Mouse (Mus musculus) Patski (cell line): Measurements from ENCODE around the gene Basp1. TPM values are rescaled to one million over a fixed set of nuclear protein-coding genes. Genes with fewer than 3 reads are reported as not detected.

Experiments
- ATAC-seq: fragments of 100-300 bp; one replicate; pipeline ENCODE4 v1.8.0; 2021
- CTCF ChIA-PET: fragments of 350-600 bp; sonication (Branson Sonifier 250); formaldehyde crosslinking; loops from one replicate; lab custom pipeline; 2022; ENCODE audit warnings: inconsistent platforms; lab: Charles Lee
- POLR2A ChIA-PET: fragments of 350-600 bp; sonication (Branson Sonifier 250); formaldehyde crosslinking; loops from one replicate; lab custom pipeline; 2022; ENCODE audit warnings: antibody characterized with exemption, inconsistent platforms; lab: Charles Lee
- DNase-seq: peaks from one replicate; pipeline ENCODE4 v3.0.0-alpha.2; 2011; ENCODE audit warnings: low read depth, low spot score
- H3K27me3 ChIP-seq: fragments of 371-371 bp; one replicate; pipeline ENCODE4 v1.5.1; 2021
- CTCF ChIP-seq: fragments of 100-300 bp; IDR thresholded peaks from one replicate; pipeline ENCODE4 v1.5.1; 2021
- in situ Hi-C: fragments of 300-500 bp; cut with MboI; formaldehyde crosslinking; loops from 3 replicates; pipeline ENCODE4 v1.11.1; 2018; ENCODE audit warnings: low pct_unique_long_range_greater_than_20kb, mixed read lengths
- polyA plus RNA-seq: library from polyadenylated mRNA; unstranded; gene quantifications from one replicate; pipeline ENCODE4 v1.2.3, GENCODE M21; 2021

Basp1 gene
- polyA plus RNA-seq, 1 experiment from 2014 or later, result 113 TPM

GRCm38 (mm10) chr15:25369522-25369921 lies 44.0 kb downstream of the Basp1 start:
- no peaks in the 10 kb centered on the region for H3K27me3 ChIP-seq
- no peak for TF ChIP-seq CTCF
- DNase-seq, result no peak
- peak; percentile 77 for ATAC-seq
- ChIA-PET POLR2A (interaction anchor here (0.6 kb wide), 1 partner anchor 84 kb away, joined by 3 read pairs; no protein-coding TSS in a partner anchor), CTCF (interaction anchor here (1.0 kb wide), 1 partner anchor 26 kb away, joined by 3 read pairs; no protein-coding TSS in a partner anchor)
- in situ Hi-C loops, result no loop called here

GRCm38 (mm10) chr15:25365503-25365902 lies 48.1 kb downstream of the Basp1 start:
- CTCF ChIA-PET, result no interaction called here
- ATAC-seq (peak; percentile 10), DNase-seq (no peak)
- POLR2A ChIA-PET, result no interaction called here
- in situ Hi-C loops, result no loop called here
- H3K27me3 ChIP-seq, result no peaks in the 10 kb centered on the region
- no peak for TF ChIP-seq CTCF

GRCm38 (mm10) chr15:25364819-25365463 lies 48.6 kb downstream of the Basp1 start:
- in situ Hi-C loops, result no loop called here
- POLR2A ChIA-PET, result no interaction called here
- DNase-seq (no peak), ATAC-seq (no peak)
- TF ChIP-seq CTCF, result no peak
- CTCF ChIA-PET, result no interaction called here
- H3K27me3 ChIP-seq, result no peaks in the 10 kb centered on the region

- no peak for TF ChIP-seq CTCF
These were observed 49.3 kb downstream of the Basp1 start for GRCm38 (mm10) chr15:25364160-25364818.

GRCm38 (mm10) chr15:25363636-25364035 lies 49.9 kb downstream of the Basp1 start:
- ATAC-seq (no peak), DNase-seq (no peak)
- CTCF ChIA-PET, result no interaction called here
- POLR2A ChIA-PET, result no interaction called here
- in situ Hi-C loops, result no loop called here
- no peaks in the 10 kb centered on the region for H3K27me3 ChIP-seq
- no peak for TF ChIP-seq CTCF

More at GRCm38 (mm10) chr15:25364160-25364818, 49.3 kb downstream of the Basp1 start:
- DNase-seq (no peak), ATAC-seq (no peak)
- ChIA-PET POLR2A (no interaction called here), CTCF (no interaction called here)
- in situ Hi-C loops, result no loop called here
- no peaks in the 10 kb centered on the region for H3K27me3 ChIP-seq

- DNase-seq (no peak), ATAC-seq (no peak)
- in situ Hi-C loops, result no loop called here
- POLR2A ChIA-PET, result no interaction called here
- CTCF ChIA-PET, result no interaction called here
- no peaks in the 10 kb centered on the region for H3K27me3 ChIP-seq
- TF ChIP-seq CTCF, result no peak
These were observed 52.7 kb downstream of the Basp1 start for GRCm38 (mm10) chr15:25360825-25361224.

GRCm38 (mm10) chr15:25358680-25359097 lies 54.9 kb downstream of the Basp1 start:
- ChIA-PET POLR2A (no interaction called here), CTCF (interaction anchor here (0.8 to 1.3 kb wide), 2 partner anchors 9 to 56 kb away, joined by 3 read pairs; no protein-coding TSS in a partner anchor)

GRCm38 (mm10) chr15:25355339-25355738 lies 58.2 kb downstream of the Basp1 start:
- TF ChIP-seq CTCF, result no peak
- in situ Hi-C loops, result no loop called here
- ChIA-PET CTCF (no interaction called here), POLR2A (interaction anchor here (1.1 kb wide), 1 partner anchor 82 kb away, joined by 3 read pairs; no protein-coding TSS in a partner anchor)
- no peak for DNase-seq
- ATAC-seq, result no peak
- H3K27me3 ChIP-seq, result no peaks in the 10 kb centered on the region

More at GRCm38 (mm10) chr15:25358680-25359097, 54.9 kb downstream of the Basp1 start:
- no peak for ATAC-seq
- no peaks in the 10 kb centered on the region for H3K27me3 ChIP-seq
- in situ Hi-C loops, result no loop called here
- TF ChIP-seq CTCF, result no peak
- DNase-seq, result no peak

GRCm38 (mm10) chr15:25354738-25355137 lies 58.8 kb downstream of the Basp1 start:
- ChIA-PET POLR2A (interaction anchor here (1.1 kb wide), 1 partner anchor 82 kb away, joined by 3 read pairs; no protein-coding TSS in a partner anchor), CTCF (no interaction called here)
- ATAC-seq (no peak), DNase-seq (no peak)
- no peaks in the 10 kb centered on the region for H3K27me3 ChIP-seq
- TF ChIP-seq CTCF, result no peak
- in situ Hi-C loops, result no loop called here

- TF ChIP-seq CTCF, result no peak
- ATAC-seq (no peak), DNase-seq (no peak)
- ChIA-PET POLR2A (no interaction called here), CTCF (interaction anchor here (1.3 kb wide), 1 partner anchor 10 kb away, joined by 4 read pairs; no protein-coding TSS in a partner anchor)
- H3K27me3 ChIP-seq, result no peaks in the 10 kb centered on the region
- in situ Hi-C loops, result no loop called here
These were observed 60.1 kb downstream of the Basp1 start for GRCm38 (mm10) chr15:25353498-25353897.

GRCm38 (mm10) chr15:25343263-25343662 lies 70.3 kb downstream of the Basp1 start:
- CTCF ChIA-PET, result interaction anchor here (1.2 to 1.6 kb wide), 2 partner anchors 10 to 27 kb away, joined by 3 to 4 read pairs; no protein-coding TSS in a partner anchor
- in situ Hi-C loops, result no loop called here
- H3K27me3 ChIP-seq, result no peaks in the 10 kb centered on the region
- DNase-seq (no peak), ATAC-seq (no peak)
- TF ChIP-seq CTCF, result no peak
- POLR2A ChIA-PET, result no interaction called here
